Mouse (Mus musculus) liver, embryonic 16.5 days (tissue): Measurements from ENCODE around the gene Acsm3. TPM values are rescaled to one million over a fixed set of nuclear protein-coding genes. Genes with fewer than 3 reads are reported as not detected.

ENCODE experiments used
- ATAC-seq: fragments of 200-750 bp; cut with Nextera tagmentation; 2 replicates; pipeline ENCODE4 v1.8.0; 2017; ENCODE audit warnings: low read depth, mild to moderate bottlenecking, moderate number of reproducible peaks, moderate library complexity
- H3K27ac ChIP-seq: fragments of 300-500 bp; sonication (generic); 2 replicates; pipeline ENCODE4 v1.5.1; 2014; ENCODE audit warnings: mild to moderate bottlenecking, low read length
- H3K27me3 ChIP-seq: fragments of 300-500 bp; sonication (generic); 2 replicates; pipeline ENCODE4 v1.6.1; 2014; ENCODE audit warnings: low read depth, low read length, mixed read lengths; ENCODE audit not compliant: control insufficient read depth, insufficient read depth
- H3K36me3 ChIP-seq: fragments of 300-500 bp; sonication (generic); 2 replicates; pipeline ENCODE4 v1.6.1; 2014; ENCODE audit warnings: mild to moderate bottlenecking; ENCODE audit not compliant: control insufficient read depth, insufficient read depth
- H3K4me1 ChIP-seq: fragments of 300-500 bp; sonication (generic); 2 replicates; pipeline ENCODE4 v1.6.1; 2014; ENCODE audit warnings: low read depth, low read length, mixed read lengths; ENCODE audit not compliant: control insufficient read depth
- H3K4me2 ChIP-seq: fragments of 300-500 bp; sonication (generic); 2 replicates; pipeline ENCODE4 v1.6.1; 2014; ENCODE audit warnings: low read depth, low read length, mixed read lengths
- H3K4me3 ChIP-seq: fragments of 300-500 bp; sonication (generic); 2 replicates; pipeline ENCODE4 v1.5.1; 2014; ENCODE audit warnings: low read depth, mild to moderate bottlenecking, low read length
- H3K9ac ChIP-seq: fragments of 300-500 bp; sonication (generic); 2 replicates; pipeline ENCODE4 v1.6.1; 2014; ENCODE audit warnings: low read depth, low read length
- H3K9me3 ChIP-seq: fragments of 300-500 bp; sonication (generic); replicated peaks from 2 replicates; pipeline ENCODE4 v1.6.1; 2016; ENCODE audit warnings: low read length; ENCODE audit not compliant: control insufficient read depth
- WGBS: fragments of 180-500 bp; shearing (Covaris S2); extraction: QIAGEN DNeasy Blood & Tissue Kit; methylation state at CpG from one replicate; pipeline ENCODE4 v1.1.7; 2014; ENCODE audit not compliant: insufficient replicate concordance; 5-methylcytosine and 5-hydroxymethylcytosine counted together
- polyA plus RNA-seq: library from polyadenylated mRNA; unstranded; fragments of >200 nt; fragmentation: Nextera tagmentation; extraction: Ambion mirVana; gene quantifications from 2 replicates; pipeline ENCODE4 v1.2.1, GENCODE M21; 2015

The Acsm3 gene
- polyA plus RNA-seq, 1 experiment from 2014 or later: 8.0 TPM

- H3K4me1 ChIP-seq: no peaks in the 10 kb centered on the region
- no peak overlapping the region for H3K4me2 ChIP-seq
- no peak overlapping the region for H3K4me3 ChIP-seq
- no peaks in the 10 kb centered on the region for H3K27me3 ChIP-seq
- no peaks in the 10 kb centered on the region for H3K36me3 ChIP-seq
- no peak overlapping the region for H3K27ac ChIP-seq
- no peaks in the 10 kb centered on the region for H3K9me3 ChIP-seq
- ATAC-seq: no peak
- no peak overlapping the region for H3K9ac ChIP-seq
- 80% methylated on average over 1 of the region's 1 CpGs for WGBS
Measured at GRCm38 (mm10) chr7:119835371-119835770, 74.6 kb downstream of the Acsm3 start.

DNA sequence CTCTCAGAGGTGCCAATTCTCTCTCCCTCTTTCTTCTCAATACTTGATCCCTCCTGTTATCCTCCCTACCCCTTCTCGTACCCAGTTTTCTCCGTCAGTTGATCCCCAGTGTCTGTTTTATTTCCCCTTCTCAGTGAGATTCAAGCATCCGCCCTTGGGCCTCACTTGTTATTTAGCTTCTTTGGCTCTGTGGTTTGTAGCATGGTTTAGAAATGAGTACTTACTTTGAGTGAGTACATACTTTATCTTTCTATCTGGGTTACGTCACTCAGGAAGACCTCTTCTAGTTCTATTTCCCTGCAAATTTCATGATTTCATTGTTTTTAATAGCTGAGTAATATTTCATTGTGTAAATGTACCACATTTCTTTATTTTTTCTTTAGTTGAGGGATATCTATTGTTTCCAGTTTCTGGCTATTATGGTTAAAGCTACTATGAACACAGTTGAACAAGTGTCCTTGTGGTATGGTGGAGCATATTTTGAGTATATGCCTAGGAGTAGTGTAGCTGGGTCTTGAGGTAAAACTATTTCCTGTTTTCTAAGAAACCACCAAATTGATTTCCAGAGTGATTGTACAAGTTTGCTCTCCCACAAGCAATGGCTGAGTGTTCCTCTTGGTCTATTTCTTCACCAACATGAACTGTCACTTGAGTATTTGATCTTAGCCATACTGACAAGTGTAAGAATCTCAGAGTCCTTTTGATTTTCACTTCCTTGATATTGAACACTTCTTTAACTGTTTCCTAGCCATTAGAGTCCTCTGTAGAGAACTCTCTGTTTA is 75.5 kb downstream of the Acsm3 start:
- no peak for ATAC-seq
- no peak overlapping the region for H3K9ac ChIP-seq
- H3K27me3 ChIP-seq: no peaks in the 10 kb centered on the region
- H3K27ac ChIP-seq: no peak overlapping the region
- no peaks in the 10 kb centered on the region for H3K4me1 ChIP-seq
- no peak overlapping the region for H3K4me2 ChIP-seq
- H3K4me3 ChIP-seq: no peak overlapping the region
- H3K9me3 ChIP-seq: no peaks in the 10 kb centered on the region
- no peaks in the 10 kb centered on the region for H3K36me3 ChIP-seq
- 67% methylated on average over 4 of the region's 4 CpGs for WGBS

Other genes starting within 250 kb of the Acsm3 start
- gene Acsm5, start 241.5 kb upstream of the Acsm3 start, polyA plus RNA-seq: 0.19 and 0.46 TPM in 2 replicates
- gene Pdilt, start 237.4 kb upstream of the Acsm3 start, polyA plus RNA-seq: not detected in 2 replicates
- not detected in 2 replicates for gene Acsm2, start 206.6 kb upstream of the Acsm3 start, polyA plus RNA-seq
- 15.5 and 16.7 TPM in 2 replicates for gene Acsm1, start 153.9 kb upstream of the Acsm3 start, polyA plus RNA-seq
- not detected in 2 replicates for gene Acsm4, start 70.9 kb upstream of the Acsm3 start, polyA plus RNA-seq
- 19.1 and 19.8 TPM in 2 replicates for gene Thumpd1, start 40.1 kb upstream of the Acsm3 start, polyA plus RNA-seq
- gene Rexo5, start 33.1 kb downstream of the Acsm3 start, polyA plus RNA-seq: 11.9 and 13.7 TPM in 2 replicates
- gene Eri2, start 33.1 kb downstream of the Acsm3 start, polyA plus RNA-seq: 11.0 and 12.0 TPM in 2 replicates
- gene Lyrm1, start 134.9 kb downstream of the Acsm3 start, polyA plus RNA-seq: 2.7 and 2.8 TPM in 2 replicates
- 1.9 TPM in 2 replicates for gene Dcun1d3, start 135.4 kb downstream of the Acsm3 start, polyA plus RNA-seq